Mouse (Mus musculus): Measurements from ENCODE around the gene Tmem266.

Gene Tmem266

DNA sequence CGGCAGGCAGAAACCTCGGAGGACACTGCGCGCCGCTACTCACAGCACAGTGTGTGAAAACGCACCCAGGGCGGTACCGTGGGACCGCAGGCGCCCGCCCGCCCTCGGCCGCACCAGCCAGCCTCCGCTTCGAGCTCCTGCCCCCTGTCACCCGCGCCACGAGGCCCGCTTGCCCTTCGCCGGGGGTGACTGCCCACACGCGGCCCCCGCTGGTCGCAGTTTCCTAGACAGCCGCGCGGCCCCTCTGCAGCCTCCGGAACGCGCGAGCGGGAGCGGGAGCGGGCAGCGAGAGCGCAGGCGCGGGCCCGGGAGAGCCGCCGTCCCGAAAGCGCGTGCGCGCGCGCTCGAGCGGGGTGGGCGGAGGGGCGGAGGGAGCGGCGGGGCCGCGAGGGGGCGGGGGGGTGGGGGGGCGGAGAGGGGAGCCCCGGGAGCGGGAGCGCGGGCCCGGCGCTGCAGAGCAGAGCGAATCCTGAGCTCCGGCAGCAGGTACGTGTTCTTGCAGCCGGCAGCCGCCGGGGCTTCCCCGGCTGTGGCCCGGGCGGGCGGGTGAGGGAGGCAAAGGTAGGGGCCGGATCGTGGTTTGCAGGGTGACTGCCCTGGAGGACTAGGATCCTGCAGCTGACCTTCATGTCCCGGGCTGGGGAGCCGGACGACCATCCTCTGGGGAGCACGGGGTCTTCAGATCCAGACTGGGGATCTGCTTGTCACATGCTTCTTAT, at the start of gene Tmem266, which contains the start of gene Nrg4:
Tmem266 (plus strand) TSS at position 399 of the 719 bp plus-strand sequence.
Nrg4 (minus strand) TSS at position 330 of the 719 bp plus-strand sequence.
- peak; percentile 77 to 84 for DNase-seq

DNA sequence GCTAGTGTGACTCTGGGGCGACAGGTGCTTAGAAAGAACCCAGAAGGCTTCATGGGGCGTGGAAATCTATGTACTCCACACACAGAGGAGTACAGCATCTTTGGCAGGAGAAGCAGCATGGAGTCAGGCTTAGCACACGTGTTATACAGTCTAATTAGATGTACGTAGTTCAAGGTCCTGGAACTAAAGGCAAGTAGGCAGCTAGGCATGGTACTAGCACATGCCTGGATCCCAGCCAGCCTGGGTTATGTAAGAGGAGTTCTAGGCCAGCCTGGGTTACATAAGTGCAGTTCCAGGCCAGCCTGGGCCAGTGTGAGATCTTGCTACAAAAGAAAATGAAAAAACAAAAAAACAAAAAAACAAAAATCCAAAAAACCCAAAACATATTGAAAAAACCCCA, 49.2 kb upstream of the Tmem266 start:
- DNase-seq = peak in 1 of 2 experiments; percentile 16

DNA sequence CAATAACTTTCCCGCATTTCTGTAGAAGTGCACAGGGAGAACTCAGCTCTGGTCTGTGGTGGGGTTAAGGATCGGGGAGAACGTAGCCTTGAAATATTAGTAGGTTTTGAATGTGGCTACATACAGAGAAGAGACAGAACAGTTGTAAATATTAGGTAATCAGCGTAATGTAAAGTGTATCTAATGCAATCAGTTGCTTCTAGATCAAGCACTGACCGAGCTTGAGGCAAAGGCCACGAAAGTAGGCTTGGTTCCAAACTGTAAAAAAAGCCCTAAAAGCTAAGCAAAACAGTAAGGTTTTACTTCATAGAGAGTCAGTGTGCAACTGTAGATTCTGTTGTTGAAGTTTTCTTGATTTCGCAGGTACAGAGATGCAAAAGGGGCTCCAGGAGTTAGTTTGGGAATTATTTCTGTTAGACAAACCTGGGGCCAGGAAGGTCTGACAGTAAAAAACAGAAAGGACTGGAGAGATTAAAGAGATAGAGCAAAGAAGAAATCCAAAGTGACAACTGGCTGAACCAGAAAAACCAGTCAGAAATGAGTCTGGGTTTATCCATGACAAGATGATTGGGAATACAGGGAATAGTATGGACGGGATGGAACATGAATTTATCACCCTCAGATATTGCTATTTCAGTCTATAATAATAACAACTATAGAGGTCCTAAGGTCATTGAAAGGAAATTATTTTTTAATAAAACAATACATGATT, 47.4 kb upstream of the Tmem266 start:
- DNase-seq = no peak

- DNase-seq = peak; percentile 54 to 64
Measured at GRCm38 (mm10) chr9:55283516-55283915, 43.2 kb upstream of the Tmem266 start.

DNA sequence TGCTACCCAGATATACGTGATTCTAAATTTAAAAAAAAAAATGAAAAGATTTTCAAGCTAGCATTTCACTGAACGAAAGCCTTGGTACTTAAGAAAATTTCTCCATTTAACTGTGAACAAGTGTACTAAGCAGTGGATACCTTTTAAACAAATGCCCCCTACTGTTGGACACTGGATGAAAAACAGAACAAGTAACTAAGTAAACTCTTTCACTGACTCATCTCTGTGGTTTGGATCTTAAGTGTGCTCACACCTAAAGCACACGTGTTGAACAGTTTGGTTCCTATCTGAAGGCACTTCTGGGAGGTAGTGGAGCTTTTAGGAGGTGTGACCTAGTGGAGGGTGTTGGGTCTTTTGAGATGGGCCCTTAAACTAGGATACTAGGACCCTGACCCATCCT, 41.5 kb upstream of the Tmem266 start:
- DNase-seq = no peak

GRCm38 (mm10) chr9:55289475-55290198, 37.1 kb upstream of the Tmem266 start:
- DNase-seq = no peak

- no peak for DNase-seq
Measured at GRCm38 (mm10) chr9:55291966-55292365, 34.7 kb upstream of the Tmem266 start.

DNA sequence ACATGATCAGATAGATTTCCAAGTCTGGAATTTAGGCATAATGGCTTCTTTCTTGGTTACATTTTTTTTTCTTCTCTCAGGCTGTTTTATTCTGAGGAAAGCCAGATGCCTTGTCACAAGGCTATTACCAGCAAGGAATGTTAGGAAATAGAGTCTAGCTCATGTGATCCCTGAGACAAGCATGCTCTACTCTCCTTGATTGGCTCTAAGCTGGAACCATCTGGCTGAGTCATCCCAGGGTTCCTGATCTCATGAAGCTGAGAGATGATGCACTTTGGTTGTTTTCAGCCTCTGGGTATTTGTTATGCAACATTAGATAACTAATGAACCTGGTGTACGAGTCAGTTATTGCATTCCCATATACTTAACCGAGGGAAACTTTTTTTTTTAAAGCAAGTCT, 30.5 kb upstream of the Tmem266 start:
- DNase-seq = no peak

- DNase-seq = no peak
Measured at GRCm38 (mm10) chr9:55307066-55307465, 19.6 kb upstream of the Tmem266 start.

- no peak for DNase-seq
Measured at GRCm38 (mm10) chr9:55307557-55307956, 19.2 kb upstream of the Tmem266 start.

GRCm38 (mm10) chr9:55308455-55308854, 18.3 kb upstream of the Tmem266 start:
- no peak for DNase-seq

DNA sequence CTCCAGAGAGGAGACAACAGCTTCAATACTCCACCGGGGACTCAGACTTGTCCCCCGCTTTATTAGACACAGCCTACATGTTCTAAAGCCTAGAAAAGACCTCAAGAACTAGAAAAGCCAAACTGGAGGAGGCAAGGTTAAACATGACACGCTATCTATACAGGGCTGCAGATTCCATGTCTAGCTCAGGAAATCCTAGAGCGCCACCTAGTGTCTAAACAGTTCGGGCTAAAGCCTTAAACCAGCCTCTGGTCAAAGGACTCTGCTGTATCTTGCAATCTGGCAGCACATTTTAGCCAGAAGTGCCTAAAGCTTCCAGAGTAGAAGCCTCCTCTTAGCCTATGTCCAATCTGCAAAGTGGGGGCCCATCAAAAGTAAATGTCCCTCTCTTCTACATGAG, 15.2 kb upstream of the Tmem266 start:
- DNase-seq = peak; percentile 27 to 79

DNA sequence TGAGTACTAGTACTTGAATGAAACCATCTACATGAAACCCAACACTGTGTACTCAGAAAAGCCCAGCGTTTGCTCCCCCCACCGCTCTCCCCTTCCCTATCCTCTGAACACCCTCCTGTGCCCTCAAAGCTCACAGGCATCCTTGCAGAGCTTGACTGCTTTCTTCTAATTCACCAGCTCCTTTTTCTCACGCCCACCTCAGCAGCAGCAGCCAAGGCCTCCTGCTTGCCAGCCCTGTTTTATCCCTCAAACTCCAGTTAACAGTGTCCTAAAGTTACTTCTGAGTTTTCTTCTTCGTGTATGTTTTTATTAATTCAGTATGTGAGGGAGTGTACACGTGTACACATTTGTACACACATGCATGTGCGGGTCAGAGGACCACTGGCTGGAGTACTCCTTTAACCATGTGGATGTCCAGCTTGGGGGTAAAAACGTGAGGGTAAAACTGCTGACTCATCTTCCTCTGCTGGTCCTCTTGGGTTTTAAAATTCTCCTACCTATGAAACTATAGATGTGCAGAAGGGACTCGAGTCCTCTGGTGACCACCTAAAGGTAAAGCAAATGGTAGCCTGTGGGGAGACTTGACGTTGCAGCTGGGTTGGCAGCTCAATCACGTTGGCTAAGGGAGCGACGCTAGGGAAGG, 13.0 kb upstream of the Tmem266 start:
- DNase-seq = no peak

- no peak for DNase-seq
Measured at GRCm38 (mm10) chr9:55322641-55323040, 4.1 kb upstream of the Tmem266 start.

GRCm38 (mm10) chr9:55324085-55324484, 2.6 kb upstream of the Tmem266 start:
- DNase-seq = no peak

DNA sequence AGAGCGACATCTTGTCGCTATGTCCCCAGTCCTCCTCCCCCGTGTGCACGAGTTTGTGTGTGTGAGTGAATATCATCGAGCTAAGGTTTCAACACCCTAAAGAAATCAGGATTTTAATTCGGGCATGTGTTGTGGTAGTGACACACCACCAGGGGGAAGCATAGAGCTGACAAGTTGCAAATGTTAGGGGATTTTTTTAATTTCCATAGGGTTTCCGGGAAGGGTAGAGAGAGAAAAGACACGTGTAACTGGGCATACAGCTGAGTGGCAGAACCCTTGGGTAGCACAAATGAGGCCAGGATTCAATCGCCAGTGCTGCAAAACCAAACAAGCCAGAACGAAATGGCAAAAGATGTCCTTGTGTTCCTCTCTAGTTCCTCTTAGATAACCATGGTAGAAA, 2.2 kb upstream of the Tmem266 start:
- DNase-seq = no peak

- no peak for DNase-seq
Measured at GRCm38 (mm10) chr9:55325061-55325460, 1.7 kb upstream of the Tmem266 start.

DNA sequence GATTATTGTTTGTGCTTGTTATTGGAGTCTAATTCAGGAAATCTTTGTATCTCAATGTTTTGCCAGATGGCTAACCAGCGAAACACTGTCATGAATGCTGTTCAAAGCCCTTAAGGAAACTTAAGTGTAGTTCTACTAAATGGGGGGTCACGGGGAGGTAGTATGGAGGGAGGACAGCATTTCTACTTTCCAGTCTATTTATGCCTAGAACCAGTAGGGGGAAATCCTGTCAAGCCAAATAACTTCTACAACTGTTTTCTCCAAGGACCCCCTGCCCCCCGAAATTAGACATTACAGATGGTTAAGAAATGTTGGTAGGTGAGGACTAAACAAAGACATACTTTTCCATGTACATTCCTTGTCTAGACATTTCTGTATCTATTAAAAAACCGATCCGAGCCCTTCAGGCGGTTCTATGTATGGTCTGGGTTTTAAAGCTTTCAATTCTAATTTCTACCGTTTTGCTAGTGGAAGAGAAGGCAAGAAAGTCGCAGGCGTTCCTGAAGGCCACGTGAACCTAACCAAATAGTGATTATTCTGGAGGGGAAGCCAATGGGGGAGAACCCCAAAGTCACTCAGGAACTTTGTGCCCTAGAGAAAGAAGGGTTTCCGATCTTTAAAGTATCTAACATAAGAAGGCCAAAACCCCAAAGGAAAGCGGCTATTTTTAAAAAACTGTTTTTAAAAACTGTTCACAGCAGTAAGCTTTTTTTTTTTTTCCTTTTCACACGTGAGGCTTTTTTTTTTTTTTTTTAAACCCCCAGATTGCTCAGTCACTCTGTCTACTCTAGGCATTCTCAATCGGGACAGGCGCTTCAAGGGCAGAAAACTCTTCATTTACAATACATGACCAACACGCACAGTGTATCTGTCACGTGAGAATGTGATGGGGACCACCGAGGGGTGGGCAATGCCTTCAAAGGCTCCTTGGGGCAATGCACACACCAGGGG, 874 bp upstream of the Tmem266 start:
- DNase-seq = no peak

GRCm38 (mm10) chr9:55327234-55327615, 512 bp downstream of the Tmem266 start:
- peak in 1 of 2 experiments; percentile 8 for DNase-seq

DNA sequence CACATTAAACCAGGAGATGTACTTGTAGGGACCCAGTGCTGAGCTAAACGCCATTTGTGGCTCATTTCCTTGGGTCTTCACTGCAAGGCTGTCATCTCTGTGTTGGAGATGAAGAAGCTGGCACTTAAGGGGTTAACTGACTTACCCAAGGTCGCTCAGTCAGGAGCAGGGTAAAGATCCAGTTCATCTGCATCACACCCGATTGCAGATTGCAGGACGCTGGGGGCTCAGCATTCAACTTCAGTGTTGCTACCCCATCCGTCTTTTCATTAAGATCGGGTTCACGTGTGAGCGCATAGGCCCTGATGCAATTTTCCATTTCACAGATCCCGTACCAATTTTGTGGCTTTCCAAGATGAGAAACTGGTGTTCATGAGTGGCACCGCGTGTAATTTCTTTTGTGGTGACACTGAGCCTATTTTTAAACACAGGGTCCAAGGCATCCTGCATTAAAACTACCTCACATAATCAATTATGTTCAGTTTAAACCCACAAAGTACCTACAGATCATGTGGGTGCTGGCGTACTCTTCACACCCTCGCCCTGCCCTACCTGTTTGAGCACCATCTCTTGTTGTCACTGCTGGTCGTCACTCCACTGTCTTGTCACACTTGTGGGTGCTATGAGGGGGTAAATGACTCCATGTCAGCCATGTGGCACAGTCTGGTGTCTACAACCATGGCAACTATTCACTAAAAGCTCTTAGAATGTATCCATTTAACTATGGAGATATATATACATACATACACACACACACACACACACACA, 1.6 kb downstream of the Tmem266 start:
- DNase-seq = no peak

- DNase-seq = no peak
Measured at GRCm38 (mm10) chr9:55329401-55329800, 2.7 kb downstream of the Tmem266 start.

All from lung, postnatal 4 days (tissue).